Mouse (Mus musculus) bone marrow, adult 2 months (tissue): ENCODE data around the gene Tceal9.
"Not testable (repeated sequence)": the region's sequence is repeated elsewhere in the genome, so short reads cannot be mapped to it uniquely, and the experiment has no call there.

Source experiments
- CTCF ChIP-seq: fragments of 200-500 bp; IDR thresholded peaks from 2 replicates; pipeline ENCODE4 v1.5.1; 2011; ENCODE audit warnings: low read length, control low read depth; ENCODE audit not compliant: control insufficient read depth, insufficient read depth
- POLR2A ChIP-seq: fragments of 200-500 bp; IDR thresholded peaks from 2 replicates; pipeline ENCODE4 v1.6.1; 2011; ENCODE audit warnings: low read depth, mild to moderate bottlenecking, control low read depth, low read length, borderline replicate concordance; ENCODE audit not compliant: control insufficient read depth

DNA sequence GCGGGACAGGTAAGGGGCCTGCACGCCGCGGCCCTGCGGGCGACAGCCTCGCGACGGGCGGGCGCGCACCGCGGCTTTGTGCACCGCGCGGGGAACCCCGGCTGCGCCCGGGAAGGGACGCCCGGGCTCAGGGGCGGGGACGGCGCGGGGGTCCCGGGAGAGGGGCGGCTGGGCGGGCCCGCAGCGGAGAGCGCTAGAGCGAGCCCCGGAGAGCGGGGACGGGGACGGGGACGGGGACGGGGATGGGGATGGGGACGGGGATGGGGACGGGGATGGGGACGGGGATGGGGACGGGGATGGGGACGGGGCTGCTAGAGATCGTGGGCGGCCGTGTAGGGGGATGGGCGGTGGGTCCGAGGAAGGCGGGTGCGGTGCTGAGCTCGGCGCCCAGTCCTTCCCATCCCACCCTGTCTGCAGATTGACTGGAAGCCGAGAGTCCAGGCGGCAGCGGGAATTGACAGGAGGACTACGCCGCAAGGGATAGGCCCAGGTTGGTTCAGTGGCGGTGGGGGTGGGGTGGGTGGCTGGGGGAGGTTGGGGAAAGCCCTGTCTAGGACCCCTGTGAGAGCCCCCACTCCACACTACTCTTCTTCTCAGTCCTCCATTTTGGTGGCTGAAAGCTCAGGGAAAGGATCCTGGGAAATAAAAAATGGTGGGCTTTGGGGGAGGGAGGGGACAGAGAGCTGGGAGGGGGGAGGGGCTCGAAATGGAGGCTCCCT is 25.7 kb downstream of the Tceal9 start:
- TF ChIP-seq CTCF, POLR2A: not testable (repeated sequence)
